Mouse (Mus musculus) megakaryocyte progenitor cell, adult 5-6 weeks (primary cell): ENCODE measurements around the gene Rbmxl1. TPM values are rescaled to one million over a fixed set of nuclear protein-coding genes. Genes with fewer than 3 reads are reported as not detected.

ENCODE experiments used
- ATAC-seq: replicated peaks from 2 replicates; pipeline ENCODE4 v1.8.0; 2016; ENCODE audit warnings: mild to moderate bottlenecking, moderate TSS enrichment, inconsistent platforms; ENCODE audit not compliant: poor library complexity
- total RNA-seq, 2 experiments: library from RNA; stranded (forward) in 1 of 2; stranded (reverse) in 1 of 2; fragments of 157-497, 149-512 nt in 1 of 2; fragments of 200-1000 nt in 1 of 2; gene quantifications; 2 replicates each; pipeline versions ENCODE4 v1.2.3 to v1.2.4; 2015 to 2017

The Rbmxl1 gene
- total RNA-seq (2015) (223 and 249 TPM in 2 replicates), total RNA-seq (2017) (185 and 207 TPM in 2 replicates)

- ATAC-seq: peak; percentile 78
Observed at GRCm38 (mm10) chr8:78508719-78509272, at the start of gene Rbmxl1. Gene Rbmxl1, minus strand, starts transcription at chr8:78508898.

DNA sequence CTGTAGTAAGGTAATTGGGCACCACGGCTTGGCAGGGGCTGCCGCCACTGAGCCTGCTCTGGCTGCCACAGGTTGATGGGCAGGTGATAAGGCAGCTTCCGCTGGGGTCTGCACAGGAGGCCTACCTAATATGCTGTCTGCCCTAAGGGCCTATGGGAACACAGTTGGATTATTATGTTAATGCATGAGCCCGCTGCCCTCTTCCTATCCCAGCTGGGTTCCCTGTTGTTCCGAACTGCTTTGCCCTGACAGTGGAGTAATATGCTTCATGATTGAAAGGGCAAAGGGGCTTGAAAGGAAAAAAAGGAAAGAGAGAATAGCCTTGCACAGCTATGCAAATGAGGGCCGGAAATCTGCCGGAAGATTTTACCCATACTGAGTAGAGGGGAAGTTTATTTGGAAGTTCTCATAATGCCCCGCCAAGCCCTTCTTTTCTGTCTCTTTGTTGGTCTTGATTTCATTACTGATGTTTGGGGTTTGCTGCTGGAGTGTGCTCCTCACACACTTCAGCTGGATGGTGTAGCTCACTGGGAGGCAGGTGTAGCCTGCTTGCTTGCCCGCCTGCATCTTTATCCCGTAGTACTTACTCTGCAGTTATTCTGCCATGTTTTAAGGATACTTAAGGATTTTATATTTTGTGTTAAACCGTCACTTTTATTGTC, 48.2 kb upstream of the Rbmxl1 start:
- ATAC-seq: no peak

- ATAC-seq: no peak
Observed at GRCm38 (mm10) chr8:78555817-78556216, 47.1 kb upstream of the Rbmxl1 start.

DNA sequence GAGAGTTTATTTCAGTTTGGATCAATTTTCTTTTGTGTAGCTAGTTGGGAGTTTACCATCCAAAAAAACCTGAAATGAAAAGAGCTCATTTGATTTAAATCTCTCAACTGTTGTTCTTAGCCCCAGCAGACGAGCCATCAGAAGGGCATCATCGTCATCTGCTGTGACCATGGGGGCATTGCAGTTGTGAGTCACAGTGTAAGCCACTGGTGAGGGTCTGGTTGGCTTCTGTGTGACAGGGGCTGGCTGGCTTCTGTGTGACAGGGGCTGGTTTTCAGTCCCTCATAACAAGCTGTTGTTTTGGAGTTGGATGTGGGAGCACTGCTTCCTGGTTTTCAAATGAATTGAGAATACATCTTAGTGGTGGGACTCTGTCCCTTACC, 42.0 kb upstream of the Rbmxl1 start:
- ATAC-seq: no peak

- no peak for ATAC-seq
Observed at GRCm38 (mm10) chr8:78549971-78550751, 41.5 kb upstream of the Rbmxl1 start.

DNA sequence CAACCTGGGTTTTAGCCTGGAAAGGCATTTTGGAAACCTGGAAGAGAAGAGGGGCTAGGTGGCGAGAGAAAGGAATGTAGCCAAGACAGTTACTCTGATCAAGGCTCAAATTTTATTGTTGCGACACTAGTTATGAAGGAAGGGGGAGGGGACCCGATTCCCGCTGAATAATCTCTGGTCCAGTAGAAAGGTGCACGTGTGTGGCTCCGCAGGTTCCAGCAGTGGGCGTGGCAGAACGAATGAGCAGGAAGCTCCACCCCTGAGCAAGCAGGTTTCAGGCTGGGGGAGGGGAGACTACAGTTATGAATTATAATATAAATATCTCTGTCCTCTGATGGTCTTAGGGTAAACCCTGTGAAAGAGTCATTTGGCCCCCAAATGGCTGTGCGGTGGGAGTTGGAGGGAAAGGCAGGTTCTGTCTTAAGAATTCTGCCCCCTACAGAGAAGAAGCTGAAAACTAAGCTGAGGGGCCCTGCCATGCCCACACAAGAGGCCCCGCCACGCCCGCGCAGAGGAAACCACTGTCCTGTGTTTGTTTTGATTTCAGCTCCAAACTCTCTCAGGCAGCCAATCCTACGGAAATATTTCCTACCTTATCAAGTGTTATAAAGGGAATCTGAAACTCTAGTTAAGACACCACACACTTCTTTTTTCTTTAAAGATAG, 36.6 kb upstream of the Rbmxl1 start:
- ATAC-seq: 0 out of 2 replicates have a peak, but pooled peaks have one; percentile 37

- no peak for ATAC-seq
Observed at GRCm38 (mm10) chr8:78544545-78544944, 35.8 kb upstream of the Rbmxl1 start.

- no peak for ATAC-seq
Observed at GRCm38 (mm10) chr8:78543621-78544020, 34.9 kb upstream of the Rbmxl1 start.

DNA sequence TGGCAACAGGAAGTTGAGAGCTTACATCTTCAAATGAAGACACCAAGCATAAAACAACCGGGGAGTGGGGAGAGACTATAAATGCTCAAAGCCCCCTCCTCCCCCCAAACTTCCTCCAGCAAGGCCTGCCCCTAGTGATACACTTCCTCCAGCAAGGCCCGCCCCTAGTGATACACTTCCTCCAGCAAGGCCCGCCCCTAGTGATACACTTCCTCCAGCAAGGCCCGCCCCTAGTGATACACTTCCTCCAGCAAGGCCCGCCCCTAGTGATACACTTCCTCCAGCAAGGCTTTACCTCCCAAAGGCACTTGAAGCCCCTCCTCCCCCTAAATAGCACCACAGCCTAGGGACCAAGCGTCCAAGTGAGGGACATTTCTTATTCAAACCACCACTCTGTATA, 34.0 kb upstream of the Rbmxl1 start:
- 0 out of 2 replicates have a peak, but pooled peaks have one; percentile 37 for ATAC-seq

- no peak for ATAC-seq
Observed at GRCm38 (mm10) chr8:78537795-78538194, 29.1 kb upstream of the Rbmxl1 start.

GRCm38 (mm10) chr8:78536716-78537115, 28.0 kb upstream of the Rbmxl1 start:
- ATAC-seq: no peak

DNA sequence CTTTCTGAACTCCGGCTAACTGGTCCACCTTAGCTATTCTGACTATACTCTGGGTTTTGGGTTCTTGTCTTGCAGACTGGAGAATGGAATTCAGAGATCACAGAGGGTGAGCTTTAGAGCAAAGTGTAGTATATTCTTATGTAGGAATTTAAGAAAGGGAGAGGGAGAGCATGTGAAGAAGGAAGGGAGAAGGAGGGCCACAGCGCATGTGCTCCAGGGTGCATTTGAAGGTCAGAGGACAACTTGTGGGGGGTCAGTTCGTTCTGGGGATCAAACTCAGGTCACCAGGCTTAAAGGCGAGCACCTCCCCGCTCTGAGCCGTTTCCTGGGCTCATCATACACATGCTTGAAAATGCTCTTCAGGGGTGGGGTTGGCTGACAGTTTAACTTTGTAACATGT, 25.3 kb upstream of the Rbmxl1 start:
- no peak for ATAC-seq

DNA sequence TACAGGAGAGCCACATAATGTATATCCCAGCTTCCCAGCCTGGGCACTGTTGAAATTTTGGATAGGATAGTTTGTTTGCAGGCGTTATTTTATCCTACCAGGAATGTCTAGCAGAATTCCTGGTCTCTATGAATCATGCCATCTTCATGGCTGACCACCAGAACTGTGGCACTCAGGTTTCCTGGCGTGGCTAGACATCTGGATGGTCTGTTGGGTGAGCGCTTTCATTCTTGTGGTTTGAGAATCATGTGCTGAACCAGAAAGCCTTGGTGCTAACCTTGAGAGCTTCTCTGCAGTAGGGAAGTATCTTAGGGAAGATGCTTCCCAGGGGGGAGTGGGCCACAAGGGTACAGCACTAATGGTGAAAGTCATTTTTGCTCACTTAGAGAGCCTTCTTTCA, 6.4 kb upstream of the Rbmxl1 start:
- ATAC-seq: no peak

DNA sequence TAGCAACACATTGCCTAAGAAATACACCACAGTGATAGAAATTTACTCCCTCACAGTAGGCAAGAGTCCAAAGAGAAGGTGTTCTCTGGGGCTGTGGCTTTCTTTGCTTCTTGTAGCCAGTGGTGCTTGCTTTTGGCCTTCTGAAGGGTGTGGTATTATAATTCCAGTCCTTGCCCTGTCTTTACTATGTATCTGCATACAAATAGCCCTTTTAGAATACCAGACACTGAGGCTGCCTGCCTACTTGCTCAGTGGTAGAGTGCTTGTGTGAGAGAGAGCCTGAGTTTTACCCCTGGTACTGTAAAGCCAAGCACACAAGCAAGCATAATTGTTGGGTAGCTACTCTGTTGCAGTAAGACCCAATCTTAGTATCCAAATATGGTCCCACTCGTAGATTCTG, 6.0 kb upstream of the Rbmxl1 start:
- ATAC-seq: no peak

DNA sequence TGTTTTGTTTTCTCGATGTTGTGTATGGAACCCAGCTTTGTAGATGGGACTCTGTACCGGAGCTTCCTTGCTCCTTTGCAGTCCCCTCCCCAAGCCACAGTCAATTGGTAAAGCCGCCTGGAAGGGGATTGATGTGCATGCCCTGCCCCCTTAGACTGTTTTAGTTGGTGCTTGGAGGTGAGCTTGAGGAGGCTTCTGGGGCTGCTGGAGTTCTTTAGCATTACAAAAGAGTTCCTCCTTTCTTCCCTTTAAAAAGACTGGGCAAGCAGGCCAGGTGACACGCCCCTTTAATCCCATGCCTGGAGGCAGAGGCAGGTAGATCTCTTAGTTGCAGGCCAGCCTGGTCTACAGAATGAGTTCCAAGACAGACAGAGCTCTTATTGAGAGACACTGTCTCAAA, 4.4 kb upstream of the Rbmxl1 start:
- no peak for ATAC-seq

- no peak for ATAC-seq
Observed at GRCm38 (mm10) chr8:78510926-78511325, 2.2 kb upstream of the Rbmxl1 start.

GRCm38 (mm10) chr8:78510094-78510493, 1.4 kb upstream of the Rbmxl1 start:
- peak; percentile 16 for ATAC-seq

DNA sequence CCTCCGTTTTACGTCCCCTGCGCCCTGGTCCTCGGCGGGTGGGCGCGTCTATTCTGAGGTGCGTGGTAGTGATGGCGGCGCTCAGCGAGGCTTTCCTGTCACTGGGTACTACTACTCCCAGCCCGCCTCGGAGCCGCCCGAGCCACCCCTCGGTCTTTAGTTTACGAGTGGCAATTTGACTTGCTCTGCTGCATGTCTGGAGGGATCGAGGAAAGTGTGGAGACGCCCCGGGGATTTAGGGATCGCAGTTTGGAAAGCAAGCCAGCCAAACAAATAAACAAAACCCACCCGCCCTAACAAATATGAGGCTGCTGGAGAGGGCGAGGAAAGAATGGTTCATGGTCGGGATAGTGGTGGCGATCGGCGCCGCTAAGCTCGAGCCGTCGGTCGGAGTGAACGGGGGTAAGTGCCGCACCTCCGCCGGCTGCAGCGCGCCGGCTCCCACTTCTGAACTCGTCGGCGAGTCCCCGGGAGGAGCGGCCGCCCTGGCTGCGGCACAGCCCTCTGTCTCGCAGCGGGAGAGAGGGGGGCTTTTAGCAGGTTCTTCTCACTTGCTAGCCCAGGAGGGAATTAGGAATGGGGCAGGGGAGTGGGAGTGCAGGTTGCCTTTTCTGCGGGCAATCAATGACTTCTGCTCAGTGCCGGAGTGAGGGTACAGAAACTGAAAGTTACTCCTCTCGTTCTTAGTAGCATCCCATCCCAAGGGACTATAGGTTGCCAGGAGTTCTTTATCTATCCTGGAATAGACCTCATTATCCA, 754 bp upstream of the Rbmxl1 start, which contains the start of gene Slc10a7:
Slc10a7 (plus strand) TSS at position 74 of the 759 bp plus-strand sequence.
- ATAC-seq: peak; percentile 77

GRCm38 (mm10) chr8:78507979-78508718, 549 bp downstream of the Rbmxl1 start:
- ATAC-seq: peak; percentile 21

DNA sequence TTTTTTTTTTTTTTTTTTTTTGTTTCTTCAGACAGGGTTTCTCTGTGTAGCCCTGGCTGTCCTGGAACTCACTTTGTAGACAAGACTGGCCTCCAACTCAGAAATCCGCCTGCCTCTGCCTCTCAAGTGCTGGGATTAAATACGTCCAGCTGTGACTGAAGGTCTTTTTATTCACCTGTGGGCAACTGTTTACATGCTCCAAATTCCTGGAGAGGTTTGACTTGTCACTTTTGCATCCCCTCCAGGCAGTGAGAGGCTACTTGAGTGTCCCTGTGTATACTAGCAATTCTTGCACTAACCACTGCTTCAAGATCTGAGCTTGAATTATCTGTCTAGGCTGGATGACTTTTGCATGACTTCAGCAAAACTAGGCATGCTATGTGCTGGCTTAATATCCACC, 6.0 kb downstream of the Rbmxl1 start:
- ATAC-seq: no peak
